Mouse (Mus musculus) granulocyte monocyte progenitor cell, adult 5-6 weeks (primary cell): ENCODE measurements around the gene St5. TPM values are rescaled to one million over a fixed set of nuclear protein-coding genes. Genes with fewer than 3 reads are reported as not detected.

Source experiments
- ATAC-seq: replicated peaks from 2 replicates; pipeline ENCODE4 v1.8.0; 2016; ENCODE audit warnings: mild to moderate bottlenecking, moderate TSS enrichment, inconsistent platforms; ENCODE audit not compliant: poor library complexity, severe bottlenecking
- total RNA-seq, 2 experiments: library from RNA; stranded (forward) in 1 of 2; stranded (reverse) in 1 of 2; fragments of 200-712, 200-1000 nt in 1 of 2; fragments of >200 nt in 1 of 2; fragmentation: Nextera tagmentation in 1 of 2; gene quantifications; 2 replicates each; pipeline ENCODE4 v1.2.3; 2014 to 2017

Gene St5
- total RNA-seq, 2 experiments from 2014 or later: 0.72 TPM; not detected in 1

GRCm38 (mm10) chr7:109578880-109579584 lies 124.4 kb downstream of the St5 start:
- no peak for ATAC-seq

DNA sequence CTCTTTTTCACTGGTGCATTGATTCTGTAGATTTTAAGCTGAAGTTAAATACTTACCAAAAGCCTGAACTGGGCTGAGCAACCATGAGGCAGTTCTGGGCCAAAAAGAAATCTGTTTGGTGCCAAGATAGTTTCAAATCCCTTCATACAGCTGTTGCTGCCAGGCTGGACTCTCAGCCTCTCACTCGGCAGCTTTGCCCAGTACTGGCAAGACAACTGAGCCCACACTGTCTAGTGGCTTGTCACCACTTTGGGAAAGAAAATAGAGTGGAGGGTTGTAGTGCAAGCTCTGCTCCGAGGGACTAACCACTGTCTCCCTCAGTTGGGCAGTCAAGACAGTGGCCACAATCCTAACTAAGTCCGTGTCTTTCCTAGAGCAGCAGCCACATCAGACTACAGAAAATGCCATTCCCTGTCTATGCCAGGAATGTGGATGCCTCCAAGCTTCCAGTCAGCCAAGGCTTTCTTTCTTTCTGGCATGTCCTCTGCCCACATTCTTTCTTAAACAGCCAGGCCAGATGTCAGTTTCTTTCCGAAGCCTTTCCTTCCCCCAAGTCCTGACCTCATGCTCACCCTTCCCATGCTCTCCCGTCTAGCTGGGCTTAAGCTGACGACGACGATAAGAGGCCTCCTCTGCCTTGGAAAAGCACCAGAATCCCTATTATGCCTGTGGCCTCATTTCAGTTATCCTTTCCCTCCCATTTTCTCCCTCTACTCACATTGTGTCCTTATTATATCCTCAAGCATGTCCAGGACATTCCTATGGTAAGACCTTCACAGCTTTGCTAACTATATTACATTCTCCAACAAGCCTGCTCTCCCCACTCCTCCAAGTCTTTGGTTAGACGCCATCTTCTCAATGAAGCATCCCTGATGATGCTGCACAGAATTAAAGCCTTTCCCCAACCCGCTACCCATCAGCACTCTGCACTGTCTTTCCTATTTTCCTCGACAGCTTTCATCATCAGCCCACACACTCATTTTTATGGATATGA lies 126.8 kb downstream of the St5 start:
- ATAC-seq: no peak

GRCm38 (mm10) chr7:109574166-109574565 lies 129.2 kb downstream of the St5 start:
- ATAC-seq: no peak

DNA sequence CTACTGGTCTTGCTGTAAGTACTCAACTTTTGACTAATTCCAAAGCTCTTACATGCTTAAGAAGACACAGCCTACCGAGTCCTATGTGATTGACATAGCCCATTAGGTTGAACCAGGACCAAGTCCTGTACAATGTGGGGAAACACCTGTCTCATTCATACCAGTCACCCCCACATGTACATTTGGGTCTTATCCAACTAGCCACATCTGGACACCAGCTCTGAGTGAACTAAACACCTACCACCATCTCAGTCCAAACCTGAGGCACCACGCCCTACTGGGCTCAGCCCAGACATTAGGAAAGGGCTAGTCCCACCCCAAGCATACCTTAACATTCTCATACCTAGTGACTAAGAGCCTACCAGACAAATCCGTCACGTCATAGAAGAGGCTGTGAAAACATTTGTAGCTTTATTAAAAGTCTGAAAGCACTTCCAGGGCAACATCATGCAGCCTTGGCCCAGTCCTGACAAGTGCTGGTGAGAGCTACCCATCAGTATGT lies 135.0 kb downstream of the St5 start:
- no peak for ATAC-seq

DNA sequence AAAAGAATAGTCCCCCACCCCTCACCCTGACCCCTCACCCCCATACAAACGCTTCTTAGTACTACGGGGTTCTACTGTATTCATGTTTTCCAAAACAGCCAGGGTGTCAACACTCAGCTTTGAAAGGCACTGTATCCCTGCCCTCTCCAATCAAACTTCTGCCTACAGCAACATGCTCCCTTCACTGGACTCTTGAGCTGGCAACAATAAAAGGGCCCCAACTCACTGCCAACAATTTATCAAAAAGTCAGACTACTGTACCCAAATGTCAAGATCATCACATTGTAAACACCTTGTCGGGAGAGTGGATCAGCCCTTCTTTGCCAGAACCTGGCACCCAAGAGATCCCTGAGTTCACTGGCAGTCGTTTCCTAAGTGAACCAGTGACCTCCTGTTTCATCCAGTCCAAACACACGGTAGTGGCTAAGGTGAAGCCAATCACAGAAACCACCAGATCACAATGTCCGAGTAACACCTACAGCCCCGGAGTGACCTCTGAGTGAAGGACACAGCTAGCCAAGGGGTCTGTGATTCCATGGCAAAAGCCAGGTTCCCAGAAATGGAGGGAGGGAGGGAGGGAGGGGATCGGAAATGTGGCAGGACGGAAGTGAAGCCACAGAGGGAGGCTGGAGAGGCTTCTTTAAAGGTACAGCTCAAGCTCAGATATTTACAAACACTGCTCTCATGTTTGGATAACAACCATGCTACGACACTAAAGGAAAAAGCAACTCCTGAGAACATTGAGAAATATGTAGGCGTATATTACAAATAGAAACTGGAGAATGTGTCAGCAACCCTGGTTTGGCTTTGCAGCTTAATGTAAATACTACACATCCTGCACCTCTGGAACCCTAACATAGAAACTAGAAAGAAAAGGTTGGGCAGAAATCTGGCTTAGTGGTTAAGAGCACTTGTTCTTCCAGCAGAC lies 136.3 kb downstream of the St5 start:
- no peak for ATAC-seq

- no peak for ATAC-seq
Observed at GRCm38 (mm10) chr7:109566327-109566726, 137.1 kb downstream of the St5 start.

DNA sequence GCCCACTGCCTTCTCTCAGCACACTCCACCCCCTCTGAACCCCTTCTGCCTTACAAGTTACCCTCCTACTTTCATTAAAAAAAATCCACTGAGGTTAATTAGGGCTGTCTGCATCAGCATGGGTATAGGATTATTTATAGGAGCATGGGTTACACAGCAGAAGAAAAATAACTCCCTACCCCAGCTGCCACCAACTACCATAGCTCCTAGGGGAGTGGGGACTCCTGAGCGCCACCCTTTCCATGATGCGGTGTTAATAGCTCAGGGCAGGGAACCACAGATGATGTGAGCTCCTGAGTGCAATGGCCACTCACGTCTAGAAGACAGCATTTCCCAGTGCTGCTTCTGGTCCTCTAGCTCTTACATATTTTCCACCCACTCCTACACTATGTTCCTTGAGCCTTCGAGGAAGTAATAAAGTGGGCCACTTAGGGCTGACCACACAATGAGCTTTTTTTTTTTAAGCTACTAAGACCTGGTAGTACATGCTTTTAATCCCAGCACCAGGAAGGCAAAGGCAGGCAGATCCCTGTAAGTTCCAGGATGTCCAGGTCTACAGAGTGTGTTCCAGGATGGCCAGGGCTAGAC lies 139.5 kb downstream of the St5 start:
- ATAC-seq: no peak

GRCm38 (mm10) chr7:109562676-109563075 lies 140.7 kb downstream of the St5 start:
- 0 out of 2 replicates have a peak, but pooled peaks have one; percentile 7 for ATAC-seq

GRCm38 (mm10) chr7:109562154-109562599 lies 141.2 kb downstream of the St5 start:
- peak; percentile 61 for ATAC-seq

- no peak for ATAC-seq
Observed at GRCm38 (mm10) chr7:109561466-109562153, 141.8 kb downstream of the St5 start.

- no peak for ATAC-seq
Observed at GRCm38 (mm10) chr7:109559536-109559935, 143.9 kb downstream of the St5 start.

- no peak for ATAC-seq
Observed at GRCm38 (mm10) chr7:109546726-109547125, 156.7 kb downstream of the St5 start.

DNA sequence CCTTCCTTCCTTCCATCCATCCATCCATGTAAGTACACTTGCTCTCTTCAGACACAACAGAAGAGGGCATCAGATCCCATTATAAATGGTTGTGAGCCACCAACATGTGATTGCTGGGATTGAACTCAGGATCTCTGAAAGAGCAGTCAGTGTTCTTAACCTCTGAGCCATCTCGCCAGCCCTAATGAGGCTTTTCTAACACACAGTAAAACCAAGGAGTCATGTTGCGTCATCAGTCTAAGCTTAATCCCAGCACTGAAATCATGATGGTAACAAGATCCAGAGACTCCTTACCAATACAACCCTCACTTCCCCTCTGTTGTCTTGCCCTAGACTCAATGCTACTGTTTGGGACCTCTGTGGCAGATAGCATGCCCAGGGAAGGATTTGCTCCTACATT lies 157.2 kb downstream of the St5 start:
- 0 out of 2 replicates have a peak, but pooled peaks have one; percentile 10 for ATAC-seq

GRCm38 (mm10) chr7:109545255-109545993 lies 158.0 kb downstream of the St5 start:
- ATAC-seq: 0 out of 2 replicates have a peak, but pooled peaks have one; percentile 26

GRCm38 (mm10) chr7:109544792-109545191 lies 158.6 kb downstream of the St5 start:
- no peak for ATAC-seq

GRCm38 (mm10) chr7:109542364-109542628 lies 161.1 kb downstream of the St5 start:
- ATAC-seq: peak; percentile 33; the same call in 1 of the 2 replicates

- peak; percentile 47 for ATAC-seq
Observed at GRCm38 (mm10) chr7:109541609-109542363, 161.6 kb downstream of the St5 start.

DNA sequence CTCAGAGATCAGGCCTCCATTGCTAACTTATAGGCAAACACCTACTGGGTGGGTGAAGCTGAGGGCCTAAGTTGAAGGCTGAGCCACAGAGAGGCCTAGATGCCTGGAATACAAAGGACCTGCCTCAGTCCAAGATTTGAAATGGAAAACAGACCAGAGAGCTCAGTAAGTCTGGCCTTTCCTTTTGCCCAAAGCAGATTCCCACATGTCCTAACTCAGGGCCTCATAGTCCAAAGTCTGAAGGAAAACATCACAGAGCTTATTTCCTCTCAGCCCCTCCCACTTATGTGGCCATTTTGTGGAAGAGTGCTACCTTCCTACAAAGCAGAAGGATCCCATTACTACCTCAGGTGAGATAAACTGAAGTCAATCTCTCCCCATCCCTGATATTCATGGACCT lies 162.5 kb downstream of the St5 start:
- ATAC-seq: no peak
